Mouse (Mus musculus) gastrocnemius, postnatal 36 days (tissue): ENCODE results near the gene Dhx34. TPM values are rescaled to one million over a fixed set of nuclear protein-coding genes. Genes with fewer than 3 reads are reported as not detected.

ENCODE experiments used
- DNase-seq, 2 experiments: peaks; one replicate each; pipeline ENCODE4 v3.0.0; 2022
- intact Hi-C: fragments of 180-260 bp; cut with DNase I; formaldehyde crosslinking; loops from one replicate; pipeline ENCODE4 v1.15.1; 2025
- total RNA-seq, 2 experiments: library from RNA; stranded (reverse); gene quantifications; 2 replicates each; pipeline ENCODE4 v1.2.3; 2021

Gene Dhx34
- total RNA-seq, 2 experiments from 2014 or later = 3.1 to 4.5 TPM

GRCm38 (mm10) chr7:16213986-16214385 is 7.9 kb downstream of the Dhx34 start:
- no peak for DNase-seq
- intact Hi-C loops = loop anchor here (5.0 kb wide), 1 partner anchor 48 kb away; no protein-coding TSS in a partner anchor

- DNase-seq = no peak
- intact Hi-C loops = loop anchor here (5.0 kb wide), 1 partner anchor 49 kb away; no protein-coding TSS in a partner anchor
Observed at GRCm38 (mm10) chr7:16213196-16213595, 8.6 kb downstream of the Dhx34 start.

DNA sequence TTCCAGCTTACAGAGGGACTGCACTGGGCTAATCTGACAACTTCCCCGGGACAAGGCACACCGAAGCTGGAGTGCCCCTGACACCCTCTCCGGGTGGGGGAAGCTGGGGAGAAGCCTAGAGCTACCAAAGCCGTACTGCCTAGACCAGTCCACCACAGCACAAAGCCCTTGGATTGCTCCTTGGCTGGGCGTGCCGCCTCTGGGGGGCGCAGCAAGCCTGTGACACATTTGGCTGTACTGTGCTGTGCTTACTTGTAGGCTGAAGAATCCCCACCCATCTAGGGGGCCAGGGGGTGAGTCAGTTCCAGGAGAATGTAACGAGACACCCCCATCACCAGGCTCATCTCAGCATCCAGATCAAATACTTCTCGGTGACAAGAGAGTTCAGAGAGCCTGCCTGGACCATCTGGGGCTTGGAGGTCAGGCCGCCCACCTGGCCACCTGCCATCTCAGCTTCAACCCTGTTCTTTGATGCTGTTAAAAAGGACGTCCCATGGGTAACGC is 10.9 kb downstream of the Dhx34 start:
- intact Hi-C loops = loop anchor here (5.0 kb wide), 1 partner anchor 51 kb away; no protein-coding TSS in a partner anchor
- no peak for DNase-seq

GRCm38 (mm10) chr7:16208781-16209665 is 12.8 kb downstream of the Dhx34 start:
- intact Hi-C loops = loop anchor here (10.0 kb wide), 2 partner anchors 64 to 156 kb away; no protein-coding TSS in a partner anchor
- no peak for DNase-seq

GRCm38 (mm10) chr7:16207496-16207895 is 14.3 kb downstream of the Dhx34 start:
- no peak for DNase-seq
- intact Hi-C loops = loop anchor here (10.0 kb wide), 2 partner anchors 63 to 157 kb away; no protein-coding TSS in a partner anchor

DNA sequence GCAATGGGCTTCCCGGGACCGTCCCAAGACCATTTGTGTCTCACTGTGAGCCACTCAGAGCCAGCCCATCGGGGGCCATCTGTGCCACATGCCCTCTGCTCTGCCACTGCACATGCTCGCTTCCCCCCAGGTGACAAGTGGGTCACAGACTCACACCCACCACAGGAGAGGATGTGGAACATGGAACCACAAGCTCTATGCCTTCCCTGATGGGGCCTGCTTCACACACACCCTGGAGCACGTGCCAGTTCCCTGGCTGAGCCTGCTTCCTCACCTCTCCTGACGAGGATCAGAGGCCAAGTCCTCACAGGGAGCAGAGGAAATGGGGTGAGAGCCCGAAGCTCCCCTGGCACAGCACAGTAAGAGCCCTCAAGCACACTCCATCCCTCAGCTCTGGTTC is 14.8 kb downstream of the Dhx34 start:
- no peak for DNase-seq
- intact Hi-C loops = loop anchor here (10.0 kb wide), 2 partner anchors 62 to 158 kb away; no protein-coding TSS in a partner anchor

DNA sequence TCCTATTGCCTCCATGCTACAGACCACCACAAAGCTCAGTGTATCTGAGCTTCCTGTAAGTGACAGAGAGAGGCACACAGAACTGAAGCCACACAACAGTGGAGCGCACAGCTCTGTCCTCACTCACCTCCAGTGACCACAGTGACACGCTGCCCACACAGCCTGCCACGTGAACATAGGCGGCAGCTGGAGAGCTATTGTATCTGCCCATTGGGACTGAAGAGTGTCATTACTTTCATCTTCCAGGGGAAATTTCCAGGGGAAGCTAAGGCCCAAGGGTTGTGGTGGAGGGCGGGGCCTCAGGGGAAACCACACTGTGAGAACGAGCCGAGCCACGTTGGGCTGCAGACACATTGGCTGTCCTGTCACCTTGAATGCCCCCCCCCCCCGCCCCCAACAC is 17.0 kb downstream of the Dhx34 start:
- DNase-seq = no peak
- intact Hi-C loops = loop anchor here (10.0 kb wide), 2 partner anchors 60 to 160 kb away; no protein-coding TSS in a partner anchor

GRCm38 (mm10) chr7:16203505-16203903 is 18.3 kb downstream of the Dhx34 start:
- no peak for DNase-seq
- intact Hi-C loops = loop anchor here (10.0 kb wide), 2 partner anchors 59 to 161 kb away; no protein-coding TSS in a partner anchor

GRCm38 (mm10) chr7:16202756-16203504 is 18.9 kb downstream of the Dhx34 start:
- DNase-seq = no peak
- intact Hi-C loops = loop anchor here (10.0 kb wide), 2 partner anchors 58 to 162 kb away; no protein-coding TSS in a partner anchor

DNA sequence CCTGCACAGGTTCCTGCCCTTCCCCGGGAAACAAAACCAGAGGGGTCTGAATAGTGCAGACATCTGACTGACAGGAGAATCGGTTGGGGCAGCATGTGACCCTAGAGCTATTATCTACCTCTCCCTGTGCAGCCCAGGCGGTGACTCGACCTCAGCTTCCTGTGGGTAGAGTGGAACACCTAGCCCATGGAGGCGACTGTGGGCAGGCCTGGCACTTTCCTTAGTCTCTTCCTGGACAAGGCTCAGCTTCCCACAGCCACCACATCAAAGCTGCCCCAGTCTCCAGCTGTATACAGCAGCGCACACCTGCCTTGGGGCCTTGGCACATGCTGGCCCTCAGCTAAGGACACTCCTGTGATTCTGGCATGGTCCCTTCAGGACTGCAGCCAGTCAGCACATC is 20.7 kb downstream of the Dhx34 start:
- intact Hi-C loops = loop anchor here (10.0 kb wide), 2 partner anchors 56 to 164 kb away; no protein-coding TSS in a partner anchor
- DNase-seq = no peak

DNA sequence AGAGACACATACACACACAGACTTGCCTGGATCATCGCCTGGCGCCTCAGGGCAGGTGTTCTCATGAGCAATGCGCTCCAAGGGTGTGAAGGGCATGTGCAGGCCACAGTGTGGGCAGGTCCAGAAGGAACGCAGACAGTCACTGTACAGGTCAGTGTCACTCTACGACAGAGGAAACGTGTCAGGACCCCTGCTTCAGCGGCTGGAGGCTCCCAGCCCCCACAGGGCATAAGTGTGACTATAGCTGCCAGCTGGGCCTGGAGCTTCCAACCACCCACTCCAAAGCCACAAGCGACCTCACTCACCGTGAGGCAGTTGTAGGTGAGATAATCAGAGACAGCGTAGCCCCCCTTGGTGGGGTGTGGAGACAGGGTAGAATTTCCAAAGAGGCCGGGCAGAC is 23.3 kb downstream of the Dhx34 start:
- no peak for DNase-seq
- intact Hi-C loops = no loop called here

GRCm38 (mm10) chr7:16197166-16197565 is 24.7 kb downstream of the Dhx34 start:
- no peak for DNase-seq
- intact Hi-C loops = no loop called here

GRCm38 (mm10) chr7:16196616-16197015 is 25.2 kb downstream of the Dhx34 start:
- intact Hi-C loops = no loop called here

GRCm38 (mm10) chr7:16193702-16194101 is 28.1 kb downstream of the Dhx34 start:
- no peak for DNase-seq
- intact Hi-C loops = no loop called here

More at GRCm38 (mm10) chr7:16196616-16197015, 25.2 kb downstream of the Dhx34 start:
- no peak for DNase-seq

DNA sequence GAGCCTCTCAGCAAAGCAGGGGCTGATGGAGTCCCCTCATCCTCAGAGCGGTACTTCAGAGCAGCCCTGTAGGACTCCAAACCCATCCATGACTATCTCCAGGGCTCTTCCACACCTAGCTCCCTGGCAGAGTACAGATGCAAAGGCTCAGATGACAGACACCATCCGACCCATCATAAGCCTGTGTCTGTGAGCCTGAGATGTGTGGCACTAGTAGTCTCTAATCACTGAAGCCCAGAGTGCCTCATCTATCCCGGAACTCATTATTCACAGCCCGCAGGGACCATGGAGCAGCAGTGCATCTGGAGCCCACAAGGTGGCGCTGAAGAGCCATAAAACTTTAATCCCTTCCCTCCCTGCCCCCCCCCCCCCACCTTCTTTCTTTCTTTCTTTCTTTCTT is 29.5 kb downstream of the Dhx34 start:
- peak; percentile 47 to 72 for DNase-seq
- intact Hi-C loops = loop anchor here (1.0 kb wide), 1 partner anchor 71 kb away; no protein-coding TSS in a partner anchor

DNA sequence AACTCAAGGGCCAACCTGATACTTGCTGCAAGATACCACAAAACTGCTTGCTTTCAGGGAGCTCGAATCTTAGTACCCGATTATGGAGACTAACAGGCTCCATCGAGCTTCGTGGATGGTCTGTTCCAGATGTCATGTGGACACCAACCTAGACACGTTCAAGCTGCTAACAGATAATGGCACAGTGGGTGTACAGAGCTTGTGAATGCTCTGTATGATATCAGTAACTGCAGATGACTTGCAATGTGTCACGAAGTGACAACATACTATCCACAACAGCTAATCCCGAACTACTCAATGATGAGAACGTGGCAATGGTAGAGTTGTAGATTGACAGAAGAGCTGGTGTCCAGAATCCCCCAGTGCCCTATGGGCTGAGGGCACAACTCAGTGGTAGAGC is 34.3 kb downstream of the Dhx34 start:
- DNase-seq = no peak
- intact Hi-C loops = no loop called here

DNA sequence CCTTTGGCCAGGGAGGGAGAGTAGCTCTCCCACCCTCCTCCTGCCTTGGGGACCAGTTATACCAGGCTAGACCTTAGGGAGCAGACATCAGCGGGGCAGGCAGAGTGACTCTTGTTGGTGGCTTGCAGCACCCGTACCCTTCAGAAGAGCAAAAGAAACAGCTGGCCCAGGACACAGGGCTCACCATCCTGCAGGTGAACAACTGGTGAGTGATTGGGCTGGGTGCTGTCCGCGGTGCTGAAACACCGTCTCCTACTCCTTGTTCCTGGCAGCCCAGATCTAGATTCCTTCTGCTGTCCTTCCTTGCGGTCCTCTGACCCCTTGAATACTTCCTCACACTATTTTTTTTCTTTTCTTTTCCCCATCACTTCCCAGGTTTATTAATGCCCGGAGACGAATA is 38.2 kb downstream of the Dhx34 start:
- DNase-seq = peak in 1 of 2 experiments; percentile 31
- intact Hi-C loops = loop anchor here (5.0 kb wide), 1 partner anchor 36 kb away; no protein-coding TSS in a partner anchor

DNA sequence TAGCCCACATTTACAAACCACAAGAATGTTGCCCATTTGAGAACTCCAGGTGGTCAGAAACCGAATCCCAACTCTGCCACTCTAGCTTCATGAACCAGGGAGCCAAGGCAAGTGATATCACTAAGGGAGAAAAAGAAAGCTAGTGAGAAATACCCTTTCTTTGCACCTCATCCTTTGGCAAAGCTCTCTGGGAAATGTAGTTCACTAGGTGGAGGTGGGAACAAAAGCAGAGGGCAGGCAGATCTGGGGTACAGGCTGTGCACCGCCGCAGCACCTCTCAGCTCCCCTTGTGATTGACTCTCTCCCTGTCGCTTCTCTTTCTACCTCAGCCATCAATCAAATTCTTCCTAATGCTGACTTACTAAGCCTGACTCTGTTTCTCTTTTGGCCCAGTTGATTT is 43.7 kb downstream of the Dhx34 start:
- intact Hi-C loops = no loop called here

DNA sequence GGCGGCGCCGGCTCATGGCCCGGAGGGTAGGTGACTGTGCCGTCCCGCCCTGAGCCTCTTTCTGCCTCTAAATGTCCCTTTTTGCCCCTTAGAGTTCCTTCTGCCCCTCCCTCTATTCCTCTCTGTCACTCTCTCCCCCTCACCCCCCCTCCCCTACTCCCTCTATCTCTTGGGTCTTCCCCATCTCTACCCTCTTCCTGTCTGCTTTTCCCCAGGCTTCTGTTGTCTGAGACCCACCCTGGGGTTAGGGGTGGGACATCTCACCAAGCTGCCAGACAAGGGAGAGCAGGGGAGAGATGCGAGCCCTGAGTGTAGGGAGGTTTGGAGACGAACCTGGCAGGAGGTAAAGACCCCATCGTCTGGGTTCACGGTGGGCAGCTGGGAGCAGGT is 46.3 kb downstream of the Dhx34 start:
- intact Hi-C loops = no loop called here
- no peak for DNase-seq

More for the DNA sequence above, 43.7 kb downstream of the Dhx34 start:
- DNase-seq = no peak
